Mouse (Mus musculus): ENCODE data around the gene N4bp2l1. TPM values are rescaled to one million over a fixed set of nuclear protein-coding genes. Genes with fewer than 3 reads are reported as not detected.
"Not testable (repeated sequence)": the region's sequence is repeated elsewhere in the genome, so short reads cannot be mapped to it uniquely, and the experiment has no call there.

The N4bp2l1 gene
- 10 to 100 TPM; 47.3 to 57.2 TPM for total RNA-seq (2021)

DNA sequence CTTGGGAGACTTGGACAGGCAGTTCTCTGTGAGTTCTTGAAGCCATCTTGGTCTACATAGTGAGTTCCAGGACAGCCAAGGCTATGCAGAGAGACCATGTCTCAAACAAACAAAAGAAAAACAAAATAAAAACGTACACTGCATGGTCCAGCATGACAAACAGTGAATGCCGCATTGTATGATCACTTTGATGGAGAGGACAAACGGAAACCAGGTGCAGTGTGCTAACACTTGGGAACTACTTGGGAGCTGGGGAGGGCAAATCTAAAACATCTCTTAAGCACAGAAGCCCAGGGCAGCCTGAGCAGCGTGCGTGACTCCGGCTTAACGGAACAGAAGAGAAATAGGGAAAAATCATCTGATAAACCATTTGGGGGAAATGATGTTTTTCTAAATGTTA, at the start of gene N4bp2l1:
N4bp2l1 (minus strand) TSS at position 101 of the 400 bp plus-strand sequence.
- no peak for DNase-seq (ENCODE audit: extremely low spot score in 1 of 2, low spot score in 1 of 2)

- no peak for DNase-seq (ENCODE audit: extremely low spot score in 1 of 2, low spot score in 1 of 2)
These were observed 47.9 kb upstream of the N4bp2l1 start for GRCm38 (mm10) chr5:150644926-150645325.

- DNase-seq (ENCODE audit: extremely low spot score in 1 of 2, low spot score in 1 of 2): not testable (repeated sequence)
These were observed 46.4 kb upstream of the N4bp2l1 start for GRCm38 (mm10) chr5:150643390-150643789.

GRCm38 (mm10) chr5:150641440-150641839, 44.5 kb upstream of the N4bp2l1 start:
- DNase-seq (ENCODE audit: extremely low spot score in 1 of 2, low spot score in 1 of 2): no peak

- DNase-seq (ENCODE audit: extremely low spot score in 1 of 2, low spot score in 1 of 2): no peak
These were observed 32.7 kb upstream of the N4bp2l1 start for GRCm38 (mm10) chr5:150629692-150630091.

DNA sequence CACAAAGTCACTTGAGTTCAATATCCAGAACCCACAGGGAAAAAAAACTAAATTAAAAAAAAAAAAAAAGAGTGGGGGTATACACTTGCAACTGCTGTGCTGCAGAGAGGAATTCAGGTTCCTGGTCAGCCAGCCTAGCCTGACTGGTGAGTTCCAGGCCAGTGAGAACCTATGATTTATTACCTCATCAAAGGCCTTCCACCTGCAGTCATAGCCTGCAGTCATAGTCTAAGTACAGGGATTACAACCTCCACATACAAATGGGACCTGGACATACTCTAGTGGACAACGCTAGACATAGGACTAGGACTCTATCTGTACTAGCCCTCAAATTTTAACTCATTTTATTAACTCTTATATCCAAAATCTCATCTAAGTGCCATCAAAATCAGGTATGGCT, 32.3 kb upstream of the N4bp2l1 start:
- no peak for DNase-seq (ENCODE audit: extremely low spot score in 1 of 2, low spot score in 1 of 2)

DNA sequence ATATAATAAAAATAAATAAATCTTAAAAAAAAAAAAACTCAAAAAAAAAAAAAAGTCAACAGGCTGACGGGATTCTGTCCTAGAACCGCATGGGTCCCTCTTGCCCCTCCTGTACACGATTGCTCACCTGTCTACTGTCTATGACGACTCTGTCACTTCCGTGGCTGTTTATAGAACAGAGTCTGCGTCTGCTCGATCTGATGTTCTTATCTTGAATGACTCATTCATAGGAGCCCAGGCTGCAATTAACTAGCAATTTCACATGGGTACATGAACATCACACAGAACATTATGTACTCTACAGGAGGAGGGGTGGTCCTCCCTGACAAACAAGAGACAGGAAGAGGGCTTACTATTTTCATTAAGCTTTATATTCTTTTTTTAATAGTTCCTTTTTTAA, 28.5 kb upstream of the N4bp2l1 start:
- no peak for DNase-seq (ENCODE audit: extremely low spot score in 1 of 2, low spot score in 1 of 2)

DNA sequence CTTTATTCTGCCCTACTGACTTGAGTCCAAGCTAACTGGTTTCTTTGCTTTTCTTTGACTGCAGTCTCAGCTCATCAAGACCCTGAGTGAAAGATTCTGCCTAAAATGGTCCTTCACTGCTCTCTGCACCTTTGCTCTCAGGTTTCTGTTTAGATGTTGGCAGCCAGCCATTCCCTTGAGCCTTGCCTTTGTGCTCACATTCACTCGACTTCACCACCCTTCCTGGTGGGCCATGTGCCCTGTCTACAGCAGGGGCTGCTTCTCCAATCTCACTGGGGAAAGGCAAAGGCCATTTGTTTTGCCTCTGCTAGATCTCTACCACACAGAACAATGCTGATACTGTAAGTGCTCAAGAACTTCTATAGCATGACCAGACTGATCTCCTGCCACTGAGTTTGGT, 25.8 kb upstream of the N4bp2l1 start:
- DNase-seq (ENCODE audit: extremely low spot score in 1 of 2, low spot score in 1 of 2): no peak

DNA sequence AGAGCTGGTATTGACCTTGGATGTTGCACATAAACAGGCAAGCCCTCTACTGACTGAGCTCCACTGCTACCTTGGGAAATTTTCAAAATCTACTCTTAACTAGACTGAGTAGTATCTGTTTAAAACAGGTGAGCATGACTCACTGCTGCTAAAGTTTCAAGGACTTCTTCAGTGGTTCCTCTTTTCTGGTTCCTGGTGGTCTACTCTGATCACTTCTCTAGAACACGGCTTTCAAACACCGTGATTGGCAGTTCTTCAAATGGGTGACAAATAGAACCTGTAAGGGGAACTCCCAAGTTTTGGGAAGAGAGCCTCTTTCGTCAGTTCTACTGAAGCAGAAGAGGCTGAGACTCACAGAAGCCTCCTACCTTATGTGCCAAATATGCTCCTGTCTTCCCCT, 24.6 kb upstream of the N4bp2l1 start:
- DNase-seq (ENCODE audit: extremely low spot score in 1 of 2, low spot score in 1 of 2): no peak

- no peak for DNase-seq (ENCODE audit: extremely low spot score in 1 of 2, low spot score in 1 of 2)
These were observed 23.7 kb upstream of the N4bp2l1 start for GRCm38 (mm10) chr5:150620588-150621135.

DNA sequence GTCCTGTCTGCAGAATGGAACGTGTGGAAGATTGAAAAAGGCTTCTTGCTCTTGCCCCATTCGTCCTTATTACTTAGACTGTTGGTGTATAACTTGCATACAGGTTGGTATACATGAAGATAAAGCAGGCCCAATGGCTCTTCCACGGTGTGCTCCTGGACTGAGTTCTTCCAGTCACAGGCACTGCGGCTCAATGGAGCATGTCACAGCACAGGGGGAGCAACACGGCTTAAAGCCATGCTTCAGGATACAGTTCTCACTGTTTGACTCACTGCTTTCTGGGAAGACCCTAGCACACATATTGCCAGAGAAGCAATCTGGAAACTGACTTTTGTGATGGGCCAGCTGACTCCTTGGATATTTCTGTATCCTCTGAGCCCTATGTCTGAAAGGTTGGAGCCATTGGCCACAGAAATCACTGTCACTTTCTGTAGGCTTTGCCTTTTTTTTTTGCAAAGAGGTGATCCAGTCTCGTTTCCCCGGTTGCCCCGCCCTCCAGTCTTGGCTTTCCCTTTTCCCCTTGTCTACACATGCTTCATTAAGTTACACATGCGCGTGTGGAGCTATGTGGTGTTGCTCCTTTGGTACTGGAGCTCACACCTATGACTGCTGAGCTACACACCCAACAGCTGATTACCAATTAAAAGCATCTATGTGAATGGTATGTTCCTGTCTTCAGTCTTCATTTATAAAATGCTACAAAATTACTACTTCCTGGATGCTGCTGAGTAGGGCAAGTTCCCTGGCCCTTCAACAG, 21.8 kb upstream of the N4bp2l1 start:
- no peak for DNase-seq (ENCODE audit: extremely low spot score in 1 of 2, low spot score in 1 of 2)

GRCm38 (mm10) chr5:150616731-150617130, 19.7 kb upstream of the N4bp2l1 start:
- DNase-seq (ENCODE audit: extremely low spot score in 1 of 2, low spot score in 1 of 2): no peak

- DNase-seq (ENCODE audit: extremely low spot score in 1 of 2, low spot score in 1 of 2): no peak
These were observed 19.2 kb upstream of the N4bp2l1 start for GRCm38 (mm10) chr5:150616216-150616615.

- DNase-seq (ENCODE audit: extremely low spot score in 1 of 2, low spot score in 1 of 2): no peak
These were observed 17.1 kb upstream of the N4bp2l1 start for GRCm38 (mm10) chr5:150614054-150614453.

GRCm38 (mm10) chr5:150611697-150612096, 14.7 kb upstream of the N4bp2l1 start:
- no peak for DNase-seq (ENCODE audit: extremely low spot score in 1 of 2, low spot score in 1 of 2)

GRCm38 (mm10) chr5:150611136-150611535, 14.1 kb upstream of the N4bp2l1 start:
- DNase-seq (ENCODE audit: extremely low spot score in 1 of 2, low spot score in 1 of 2): no peak

GRCm38 (mm10) chr5:150607631-150608030, 10.6 kb upstream of the N4bp2l1 start:
- no peak for DNase-seq (ENCODE audit: extremely low spot score in 1 of 2, low spot score in 1 of 2)

DNA sequence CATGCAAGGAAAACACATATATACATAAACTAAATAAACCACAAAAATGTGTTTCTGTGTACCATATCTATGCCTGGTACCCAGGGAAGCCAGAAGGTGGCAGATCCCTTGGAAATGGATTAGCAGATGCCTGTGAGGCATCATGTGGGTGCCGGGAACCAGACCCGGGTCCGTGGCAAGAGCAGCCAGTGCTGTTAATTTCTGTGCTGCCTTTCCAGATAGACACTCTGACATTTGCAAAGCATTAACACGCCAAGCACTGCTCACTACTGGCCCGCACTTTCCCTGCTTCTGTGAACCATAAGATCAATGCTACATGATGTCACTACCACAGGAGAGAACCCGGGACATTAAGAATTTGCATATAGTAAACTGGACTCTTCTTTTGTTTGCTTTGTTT, 9.1 kb upstream of the N4bp2l1 start:
- no peak for DNase-seq (ENCODE audit: extremely low spot score in 1 of 2, low spot score in 1 of 2)

DNA sequence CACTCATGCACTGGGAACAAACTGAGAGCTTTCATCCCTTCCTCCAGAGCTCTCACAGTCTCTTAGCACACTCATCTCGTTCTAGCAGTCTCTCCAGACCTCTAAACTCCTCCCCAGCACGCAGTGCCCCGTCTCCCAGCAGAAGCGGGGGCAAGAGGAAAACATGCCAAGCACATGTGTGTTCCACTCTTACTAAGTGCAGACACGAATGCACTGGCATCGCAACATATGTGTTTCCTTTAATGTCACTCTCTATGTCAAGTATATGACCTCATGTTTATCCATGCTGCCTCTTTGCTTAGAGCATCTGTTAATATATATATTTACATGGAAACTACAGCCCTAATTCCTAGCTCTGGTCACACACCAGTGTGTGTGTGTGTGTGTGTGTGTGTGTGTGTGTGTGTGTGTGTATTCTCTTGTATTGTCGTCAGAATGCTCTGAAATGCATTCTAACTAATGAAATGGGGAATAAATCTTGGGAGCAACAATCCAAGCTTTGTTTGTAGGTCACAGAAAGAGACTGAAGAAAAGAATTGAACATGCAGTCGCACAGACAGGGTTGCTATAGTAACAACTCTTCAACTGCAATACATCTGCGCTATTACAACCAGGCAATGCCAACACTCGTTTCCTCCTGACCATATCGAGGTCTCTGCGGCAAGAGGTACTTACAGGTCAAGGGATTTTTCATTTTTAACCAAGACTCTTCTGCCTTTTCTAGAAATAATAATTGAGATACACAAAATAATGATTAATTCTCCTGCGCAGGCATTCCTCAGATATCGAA, 4.6 kb upstream of the N4bp2l1 start:
- DNase-seq (ENCODE audit: extremely low spot score in 1 of 2, low spot score in 1 of 2): no peak

- no peak for DNase-seq (ENCODE audit: extremely low spot score in 1 of 2, low spot score in 1 of 2)
These were observed 3.8 kb upstream of the N4bp2l1 start for GRCm38 (mm10) chr5:150600554-150601440.
